Mouse (Mus musculus) G1E-ER4 (cell line): ENCODE results near the gene Gm49387. TPM values are rescaled to one million over a fixed set of nuclear protein-coding genes. Genes with fewer than 3 reads are reported as not detected.

ENCODE experiments used
- GATA1 ChIP-seq: IDR thresholded peaks from one replicate; pipeline ENCODE4 v1.8.0; 2012; ENCODE audit warnings: low read length, inconsistent platforms
- polyA plus RNA-seq: library from polyadenylated mRNA; stranded (reverse); fragments of >175 nt; gene quantifications from 2 replicates; pipeline ENCODE4 v1.2.3, GENCODE M21; 2012

Gm49387 gene
- polyA plus RNA-seq, 1 experiment = not detected

DNA sequence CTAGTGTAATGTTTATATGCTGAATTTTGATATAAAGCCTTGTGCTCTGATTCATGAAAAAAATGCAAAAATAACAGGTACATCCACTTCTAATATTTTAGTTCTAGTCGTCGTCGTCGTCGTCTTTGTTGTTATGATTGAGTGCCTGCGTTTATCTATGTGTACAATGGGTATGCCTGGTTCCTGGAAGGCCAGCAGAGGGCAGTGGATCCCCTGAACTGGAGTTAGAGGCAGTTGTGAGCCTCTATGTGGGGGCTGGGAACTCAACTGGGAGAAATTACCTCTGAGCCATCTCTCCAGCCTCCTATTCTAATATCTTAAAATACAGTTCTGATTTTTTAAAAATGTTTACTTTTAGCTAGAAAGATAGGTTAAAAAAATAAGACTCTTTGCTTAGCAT, 35.2 kb downstream of the Gm49387 start:
- no peak for TF ChIP-seq GATA1

DNA sequence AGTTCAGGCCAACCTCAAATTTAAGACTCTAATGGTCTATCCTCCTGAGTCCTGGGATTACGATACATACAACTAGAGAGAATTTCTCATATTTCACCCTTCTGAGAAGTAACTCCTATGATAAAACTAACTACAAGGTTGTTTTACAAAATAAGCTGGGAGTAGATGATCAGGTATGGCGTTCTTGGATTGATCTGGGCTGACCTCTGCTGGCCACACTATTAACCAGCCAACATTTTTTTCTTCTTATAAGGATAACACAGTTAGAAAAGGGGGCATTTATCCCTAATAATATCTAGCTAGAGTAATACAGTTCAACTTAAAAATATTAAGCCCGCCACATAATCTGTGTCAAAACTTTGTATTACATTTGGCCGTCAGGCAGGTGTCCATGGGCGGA, 35.8 kb downstream of the Gm49387 start:
- TF ChIP-seq GATA1 = no peak

DNA sequence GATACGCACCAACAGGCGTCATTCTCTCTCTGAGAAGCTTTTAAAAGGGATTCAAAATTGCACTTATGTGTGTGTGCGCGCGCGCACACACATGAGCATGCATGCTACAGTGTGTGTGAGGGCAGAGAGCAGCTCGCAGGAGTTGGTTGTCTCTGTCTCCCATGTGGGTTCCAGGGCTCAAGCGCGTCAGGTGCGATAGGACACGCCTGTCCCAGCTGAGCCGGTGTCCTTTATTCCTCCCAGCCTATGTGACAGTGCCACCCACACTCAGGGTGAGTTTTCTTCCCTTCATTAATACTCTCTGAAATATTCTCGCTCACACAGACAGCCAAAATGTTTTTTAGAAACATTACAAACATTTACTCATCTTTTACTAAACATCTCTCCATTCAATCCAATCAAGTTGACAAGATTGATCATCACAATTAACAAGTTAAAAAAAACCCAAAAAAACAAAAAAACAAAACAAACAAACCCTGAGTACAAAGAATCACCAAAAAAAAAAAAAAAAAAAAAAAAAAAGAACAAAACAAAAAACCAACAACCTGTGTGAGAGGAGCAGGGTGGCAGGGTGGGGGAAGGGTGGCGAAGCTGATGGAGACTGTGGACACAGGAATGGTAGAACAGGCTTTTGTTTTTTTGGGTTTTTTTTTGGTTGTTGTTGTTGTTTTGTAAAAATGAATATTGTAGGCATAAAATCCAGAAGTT, 38.6 kb downstream of the Gm49387 start:
- no peak for TF ChIP-seq GATA1

DNA sequence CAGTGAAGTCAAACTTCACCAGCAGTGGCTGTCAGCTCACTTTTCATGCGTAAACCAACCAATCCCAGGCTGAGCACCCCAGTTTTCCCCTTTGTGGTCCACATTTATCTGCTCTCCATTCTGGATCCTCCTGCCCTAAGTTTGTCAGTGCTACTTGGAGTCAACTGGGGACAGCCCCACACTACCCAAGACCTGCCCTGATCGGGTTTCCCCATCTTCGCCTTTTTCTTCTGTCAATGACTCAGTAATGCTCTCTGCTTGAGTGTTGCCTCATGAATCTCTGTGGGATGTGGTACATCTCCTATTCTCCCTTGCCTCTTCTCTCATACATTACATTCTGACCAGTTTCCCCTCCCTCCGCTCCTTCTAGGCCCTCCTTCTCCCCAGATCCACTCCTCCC, 43.2 kb downstream of the Gm49387 start:
- no peak for TF ChIP-seq GATA1

DNA sequence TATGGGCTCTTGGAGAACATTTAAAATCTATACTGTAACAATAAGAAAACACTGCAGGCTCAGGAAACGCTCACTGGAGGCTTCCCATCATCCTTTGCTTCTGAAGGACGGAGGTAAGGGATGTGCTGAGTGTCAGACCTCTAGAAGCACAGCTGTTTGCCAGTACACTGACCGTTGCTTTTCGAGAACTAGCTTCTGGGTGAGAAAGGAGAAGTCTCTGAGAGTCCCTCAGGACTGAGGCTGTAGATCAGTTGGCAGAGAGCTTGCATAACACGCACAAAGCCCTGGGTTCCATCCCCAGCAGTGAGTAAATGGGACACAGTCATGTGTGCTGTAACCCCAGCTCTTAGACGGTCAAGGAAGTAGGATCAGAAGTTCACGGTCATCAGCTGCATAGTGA, 44.3 kb downstream of the Gm49387 start:
- no peak for TF ChIP-seq GATA1

DNA sequence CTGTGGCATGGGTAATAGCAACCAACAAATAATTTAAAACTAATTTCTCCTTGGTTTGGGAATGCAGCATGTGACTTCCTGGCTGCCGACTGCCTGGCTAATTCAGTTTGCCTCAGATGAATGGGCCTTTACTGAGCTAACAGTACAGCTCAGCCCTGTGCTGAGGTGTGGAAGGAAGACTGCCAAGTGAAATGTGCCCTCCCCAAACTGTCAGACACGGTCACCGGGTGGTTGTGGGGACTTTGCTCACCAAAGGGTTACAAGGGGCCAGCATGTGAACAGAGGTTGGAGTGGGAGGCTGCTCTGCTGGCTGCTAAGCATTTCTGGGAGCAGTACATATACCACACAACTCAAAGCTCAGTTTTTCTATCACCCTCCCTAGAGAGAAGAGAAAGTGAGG, 46.0 kb downstream of the Gm49387 start:
- TF ChIP-seq GATA1 = no peak

DNA sequence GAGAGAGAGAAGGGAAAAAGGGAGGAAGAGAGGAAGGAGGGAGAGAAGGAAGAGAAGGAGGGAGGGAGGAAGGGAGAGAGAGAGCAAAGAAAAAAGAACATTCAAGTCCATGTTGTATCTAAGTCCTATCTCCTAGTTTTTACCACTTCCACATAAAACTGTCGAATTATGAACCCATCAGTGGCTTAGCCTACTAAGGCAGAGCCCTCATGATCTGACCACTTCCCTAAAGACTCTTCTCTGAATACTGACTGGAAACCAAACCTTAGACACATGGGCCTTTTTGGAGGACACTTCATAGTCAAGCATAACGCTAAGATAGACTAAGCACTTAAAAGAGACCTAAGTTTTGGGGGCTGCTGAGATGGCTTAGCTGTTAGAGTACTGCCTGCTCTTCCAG, 47.6 kb downstream of the Gm49387 start:
- no peak for TF ChIP-seq GATA1

DNA sequence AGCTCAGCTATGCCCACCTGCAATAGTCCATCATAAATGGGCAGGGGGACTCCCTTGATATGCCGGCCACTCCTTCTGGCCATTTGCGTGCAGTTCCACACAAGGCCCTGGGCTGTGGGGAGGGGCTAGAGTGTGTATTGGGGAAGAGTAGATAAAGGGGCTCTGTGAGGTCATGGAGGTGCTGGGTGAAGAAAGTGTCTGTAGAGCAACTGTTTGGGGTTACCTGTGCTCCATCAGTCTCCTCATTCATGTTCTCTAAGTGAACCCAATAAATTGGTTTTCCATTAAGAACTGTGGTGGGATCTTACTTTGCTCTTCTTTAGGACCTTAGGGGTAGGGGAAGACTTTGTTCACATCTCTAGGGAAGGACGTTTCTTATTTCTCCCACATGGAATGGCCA, 49.4 kb downstream of the Gm49387 start, which contains the start of gene Colq:
Gene Colq, minus strand, starts transcription at position 101 of the 400 bp plus-strand sequence.
- no peak for TF ChIP-seq GATA1

DNA sequence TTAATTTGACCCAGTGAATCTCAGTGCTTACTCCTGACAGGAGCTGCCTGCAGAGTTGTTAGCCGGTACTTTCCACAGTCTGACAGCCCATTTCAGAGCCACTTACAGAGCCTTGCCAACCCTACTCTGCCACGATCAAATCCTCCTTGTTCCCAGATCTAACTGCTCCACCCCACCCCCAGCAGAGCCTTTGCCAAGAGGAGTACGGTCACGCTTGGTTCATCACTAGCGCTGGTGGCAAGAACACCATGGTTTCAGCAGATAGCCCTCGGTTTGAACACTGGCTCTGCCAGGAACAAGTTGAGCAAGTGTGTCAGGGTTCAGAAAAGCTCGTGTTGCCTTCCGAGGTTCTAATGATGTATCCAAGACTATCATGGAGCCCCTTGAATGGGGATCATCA, 54.2 kb downstream of the Gm49387 start:
- no peak for TF ChIP-seq GATA1

DNA sequence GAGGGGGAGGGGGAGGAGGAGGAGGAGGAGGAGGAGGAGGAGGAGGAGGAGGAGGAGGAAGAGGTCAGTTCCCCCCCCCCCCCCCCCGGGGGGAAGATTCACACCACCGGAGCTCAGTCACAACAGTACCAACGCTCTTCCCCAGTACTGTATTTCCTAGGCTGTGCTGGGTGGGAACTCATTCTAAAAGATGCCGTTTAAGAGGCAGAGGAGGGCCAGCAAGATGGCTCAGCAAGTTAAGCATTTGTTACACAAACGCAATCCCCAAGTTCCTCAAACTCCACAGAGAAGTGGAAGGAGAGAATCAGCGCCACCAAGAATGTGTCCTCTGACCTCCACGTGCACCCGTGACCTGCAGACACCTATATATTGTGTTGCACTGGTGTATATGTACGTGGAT, 57.6 kb downstream of the Gm49387 start:
- no peak for TF ChIP-seq GATA1

DNA sequence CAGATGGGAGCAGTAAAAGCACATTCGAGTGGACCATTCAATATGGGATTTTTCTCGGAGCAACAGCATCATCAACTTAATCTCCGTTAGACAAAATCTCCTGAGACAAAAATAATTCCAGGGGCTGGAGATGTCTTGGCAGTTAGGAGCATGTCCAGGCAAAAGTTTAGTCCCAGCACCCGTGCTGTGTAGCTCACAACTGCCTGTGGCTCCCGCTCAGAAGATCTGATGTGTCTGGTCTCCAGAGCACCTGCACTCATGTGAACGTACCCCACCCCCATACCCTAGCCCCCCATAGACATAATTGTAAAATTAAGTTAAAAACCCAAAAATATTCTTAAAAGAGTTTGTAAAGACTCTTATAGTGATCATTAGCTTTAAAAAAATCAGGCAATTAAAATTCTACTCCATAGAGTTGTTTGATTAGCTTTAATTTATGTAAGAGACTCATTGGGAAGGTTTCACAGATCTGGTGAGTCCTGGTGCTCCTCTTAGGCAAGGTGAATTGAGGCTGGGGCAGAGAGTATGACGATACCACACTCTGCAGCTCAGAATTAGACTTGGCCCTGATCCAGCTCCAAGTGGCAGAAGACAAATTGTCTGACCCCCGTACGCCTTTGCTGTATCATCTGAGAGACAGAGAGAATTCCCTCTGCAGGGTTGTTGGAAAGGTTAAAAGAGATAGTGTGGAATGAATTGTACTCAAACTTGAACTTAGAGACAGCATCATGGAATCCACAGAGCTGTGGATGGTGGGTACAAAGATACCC, 62.5 kb downstream of the Gm49387 start:
- TF ChIP-seq GATA1 = no peak

DNA sequence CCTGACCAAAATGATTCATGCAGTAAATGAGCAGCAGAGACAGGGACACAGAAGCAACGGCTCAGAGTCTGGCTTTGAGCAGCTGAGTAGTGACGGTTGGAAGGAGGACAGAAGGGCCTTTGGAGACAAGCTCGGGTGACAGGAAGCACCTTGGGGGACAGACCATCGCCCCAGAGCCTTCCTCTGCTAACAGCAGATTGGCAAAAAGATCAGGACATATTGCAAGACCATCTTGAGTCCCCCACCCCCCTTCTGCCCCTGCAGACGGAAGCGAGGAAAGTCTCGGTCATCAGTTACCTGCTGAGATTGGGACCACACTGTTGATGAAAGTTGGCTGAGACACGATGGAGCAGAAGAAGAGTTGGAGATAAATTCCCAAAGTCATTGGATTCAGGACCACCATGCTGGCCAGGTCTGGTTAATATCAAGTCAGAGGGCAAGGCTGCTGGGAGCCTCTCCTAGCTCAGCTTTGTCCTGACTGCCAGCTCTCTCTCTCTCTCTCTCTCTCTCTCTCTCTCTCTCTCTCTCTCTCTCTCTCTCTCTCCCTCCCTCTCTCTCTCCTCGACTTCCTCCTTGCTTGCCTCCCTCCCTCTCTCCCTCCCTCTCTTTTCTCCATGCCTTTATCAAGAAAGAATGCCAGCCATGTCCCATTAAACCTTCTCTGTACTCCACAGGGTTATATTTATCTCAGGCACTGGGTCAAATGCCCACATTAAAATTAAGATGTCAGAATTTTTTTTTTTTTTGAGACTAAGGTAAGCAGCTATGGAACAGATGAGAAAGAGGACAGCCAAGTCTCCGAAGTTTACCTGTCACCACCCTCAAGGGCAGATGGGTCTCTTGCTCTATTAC, 63.6 kb downstream of the Gm49387 start:
- TF ChIP-seq GATA1 = no peak

DNA sequence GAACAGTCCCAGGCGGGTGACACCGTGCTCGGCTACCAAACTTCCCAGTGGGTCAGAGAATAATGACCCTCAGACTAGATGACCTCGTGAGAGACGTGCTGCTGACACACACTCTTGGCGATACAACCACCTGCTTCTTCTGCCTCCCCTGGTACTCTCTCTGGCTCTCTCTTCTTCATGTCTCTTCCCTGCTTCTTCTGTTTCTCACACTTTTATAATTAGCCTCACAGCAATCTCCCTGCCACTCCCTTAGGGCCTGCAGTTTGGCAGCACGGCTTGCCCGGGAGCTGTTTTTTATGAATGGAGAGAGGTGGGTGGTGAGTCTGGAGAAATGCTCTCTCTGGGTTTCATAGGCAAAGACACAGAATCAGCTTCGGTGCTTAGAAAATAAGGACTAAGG, 64.8 kb downstream of the Gm49387 start:
- TF ChIP-seq GATA1 = no peak

DNA sequence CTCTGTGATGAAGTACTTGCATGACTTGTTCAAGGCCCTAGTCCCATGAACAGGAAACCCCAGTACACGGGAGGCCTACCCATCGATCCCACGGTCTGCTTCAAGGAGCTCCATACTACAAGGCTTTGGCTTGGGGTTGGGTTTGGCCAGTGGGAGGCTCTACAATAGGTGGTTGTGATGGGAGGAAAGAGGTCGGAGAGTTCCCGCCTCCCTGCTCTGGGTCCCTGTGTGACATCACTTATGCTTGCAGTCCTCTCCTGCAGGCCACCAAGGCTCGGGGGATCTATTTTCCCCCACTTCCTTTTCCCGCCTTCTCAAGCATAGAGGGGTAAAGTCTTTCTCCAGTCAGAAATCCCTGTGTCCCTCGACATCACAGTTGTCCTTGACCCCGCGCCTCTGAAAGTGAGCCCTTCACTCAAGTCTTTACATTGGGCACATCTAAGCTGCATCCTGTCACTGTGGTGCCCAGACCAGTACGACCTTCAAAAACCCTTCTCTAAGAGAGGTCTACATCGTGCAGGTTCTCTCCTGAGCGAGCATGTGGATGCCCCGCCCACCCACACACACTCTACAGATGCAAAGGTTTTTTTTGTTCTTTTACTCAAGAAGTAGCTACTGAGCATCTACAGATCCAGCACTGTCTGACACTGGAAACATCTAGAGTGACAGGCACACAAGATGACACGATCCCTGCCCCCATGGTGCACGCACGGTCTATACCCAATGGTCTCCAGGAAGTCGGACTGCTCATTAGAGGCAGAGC, 65.6 kb downstream of the Gm49387 start:
- TF ChIP-seq GATA1 = no peak

DNA sequence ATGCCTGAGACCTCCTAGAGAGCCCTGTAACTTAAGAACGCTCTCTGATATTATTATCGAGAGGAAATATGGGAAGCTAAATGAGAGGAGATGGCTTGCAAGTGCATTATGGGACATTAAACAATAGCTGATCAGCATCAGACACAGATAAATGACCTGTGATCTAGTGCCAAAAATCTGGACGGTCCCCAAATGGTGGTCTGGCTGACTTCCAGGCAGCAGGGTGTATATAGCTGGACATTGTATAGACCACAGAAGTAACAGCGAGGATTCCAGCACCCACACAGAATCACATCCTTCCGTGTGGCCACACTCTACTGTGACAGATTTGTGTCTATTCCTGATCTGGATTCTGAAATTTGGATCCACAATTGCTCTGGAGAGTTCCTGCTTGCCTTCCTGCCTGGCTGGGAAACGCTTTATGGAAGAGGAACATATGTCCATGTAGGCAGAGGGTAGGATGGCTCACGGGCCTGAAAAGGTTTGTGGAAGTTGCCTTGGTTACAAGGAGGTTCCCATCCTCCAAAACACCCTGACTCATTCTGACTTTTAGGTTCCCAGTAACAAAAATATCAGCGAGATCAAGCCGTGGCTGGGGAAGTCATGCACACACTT, 68.0 kb downstream of the Gm49387 start:
- TF ChIP-seq GATA1 = no peak
